Mouse (Mus musculus) 416B (cell line): Measurements from ENCODE around the gene Abhd17a.
A peak's percentile ranks its signal among the peaks of the same experiment; 100 is the strongest.
"Not testable (repeated sequence)": the region's sequence is repeated elsewhere in the genome, so short reads cannot be mapped to it uniquely, and the experiment has no call there.

Source experiments
- DNase-seq: peaks from one replicate; pipeline ENCODE4 v3.0.0; 2011; ENCODE audit warnings: low read depth

Abhd17a gene

DNA sequence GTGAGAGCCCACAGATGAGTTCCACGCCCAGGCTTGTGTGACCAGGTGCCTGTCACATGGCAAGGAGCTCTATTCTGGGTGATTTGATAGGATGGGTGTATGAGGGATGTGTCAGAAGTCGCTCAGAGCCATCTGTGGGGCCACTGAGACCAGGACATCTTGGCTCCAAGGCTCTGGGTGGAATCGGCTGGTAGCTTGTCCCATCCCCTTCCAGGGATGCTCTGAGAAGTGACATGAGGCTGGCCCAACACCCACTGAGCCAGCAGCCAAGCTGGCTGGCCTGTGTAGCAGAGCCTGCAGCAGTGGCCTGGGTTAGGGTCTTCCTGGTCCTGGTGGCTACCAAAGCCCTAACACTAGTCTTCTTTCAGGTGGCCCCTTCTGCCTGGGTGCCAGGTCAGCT, 18.3 kb upstream of the Abhd17a start:
- DNase-seq = no peak

DNA sequence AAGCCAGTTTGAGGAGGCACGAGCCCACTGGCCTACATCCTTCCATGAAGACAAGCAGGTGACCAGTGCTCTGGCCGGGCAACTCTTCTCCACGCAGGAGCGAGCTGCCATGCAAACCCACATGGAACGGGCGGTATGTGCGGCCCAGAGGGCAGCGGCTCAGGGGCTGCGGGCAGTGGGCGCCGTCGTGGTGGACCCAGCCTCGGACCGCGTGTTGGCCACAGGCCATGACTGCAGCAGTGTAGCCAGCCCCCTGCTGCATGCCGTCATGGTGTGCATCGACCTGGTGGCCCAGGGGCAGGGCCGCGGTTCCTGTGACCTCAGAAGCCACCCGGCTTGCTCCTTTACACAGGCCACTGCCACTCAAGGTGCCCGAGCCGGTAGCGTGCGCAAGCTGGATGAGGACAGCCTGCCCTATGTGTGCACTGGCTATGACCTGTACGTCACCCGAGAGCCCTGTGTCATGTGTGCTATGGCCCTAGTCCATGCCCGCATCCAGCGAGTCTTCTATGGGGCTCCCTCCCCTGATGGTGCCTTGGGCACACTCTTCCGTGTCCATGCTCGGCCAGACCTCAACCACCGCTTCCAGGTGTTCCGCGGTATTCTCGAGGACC, 16.7 kb upstream of the Abhd17a start:
- DNase-seq = no peak

DNA sequence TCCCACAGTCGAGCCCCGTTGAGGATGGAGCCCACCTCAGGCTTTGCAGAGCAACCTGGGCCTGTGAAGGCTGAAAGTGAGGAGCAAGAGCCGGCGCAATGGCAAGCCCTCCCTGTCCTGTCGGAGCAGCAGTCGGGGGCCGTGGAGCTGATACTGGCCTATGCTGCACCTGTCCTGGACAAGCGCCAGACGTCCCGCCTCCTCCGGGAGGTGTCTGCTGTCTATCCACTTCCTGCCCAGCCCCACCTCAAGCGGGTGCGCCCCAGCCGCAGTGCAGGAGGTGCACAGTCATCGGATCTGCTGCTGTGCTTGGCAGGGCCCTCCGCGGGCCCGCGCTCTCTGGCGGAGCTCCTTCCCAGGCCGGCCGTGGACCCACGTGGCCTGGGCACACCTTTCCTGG, 16.2 kb upstream of the Abhd17a start:
- DNase-seq = no peak

DNA sequence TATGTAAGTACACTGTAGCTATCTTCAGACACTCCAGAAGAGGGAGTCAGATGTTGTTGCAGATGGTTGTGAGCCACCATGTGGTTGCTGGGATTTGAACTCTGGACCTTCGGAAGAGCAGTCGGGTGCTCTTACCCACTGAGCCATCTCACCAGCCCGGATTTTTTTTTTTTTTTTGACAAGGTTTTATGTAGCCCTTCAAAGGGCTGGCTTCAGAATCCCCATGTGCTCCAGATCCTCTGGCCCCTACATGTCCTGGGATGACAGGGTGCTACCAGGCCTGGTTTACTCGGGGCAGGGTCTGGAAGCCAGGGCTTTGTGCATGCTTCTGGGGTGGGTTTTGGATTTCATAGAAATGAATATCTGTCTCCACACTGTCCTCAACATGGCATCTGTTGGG, 15.6 kb upstream of the Abhd17a start, which contains the start of gene Gm49322:
TSS of gene Gm49322 (plus strand) at position 301 of the 400 bp plus-strand sequence.
- not testable (repeated sequence) for DNase-seq

DNA sequence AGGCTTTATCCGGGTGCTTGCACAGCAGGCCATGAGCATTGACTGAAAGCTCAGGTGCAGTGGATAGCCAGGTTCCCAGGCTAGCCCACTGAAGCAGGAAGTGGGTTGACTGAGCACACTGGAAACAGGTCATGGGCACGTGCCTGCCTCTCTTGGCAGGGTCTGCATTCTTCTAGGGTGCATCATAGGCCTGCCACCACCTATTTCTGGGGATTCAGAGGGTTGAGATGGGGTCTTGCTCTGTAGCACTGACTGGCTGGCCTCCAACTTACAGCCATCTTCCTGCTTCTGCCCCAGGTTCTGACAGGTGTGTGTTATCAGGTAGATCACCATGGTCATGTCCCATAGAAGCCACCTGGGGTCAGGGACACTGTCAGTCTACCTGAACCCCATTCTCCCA, 14.8 kb upstream of the Abhd17a start:
- DNase-seq = no peak

DNA sequence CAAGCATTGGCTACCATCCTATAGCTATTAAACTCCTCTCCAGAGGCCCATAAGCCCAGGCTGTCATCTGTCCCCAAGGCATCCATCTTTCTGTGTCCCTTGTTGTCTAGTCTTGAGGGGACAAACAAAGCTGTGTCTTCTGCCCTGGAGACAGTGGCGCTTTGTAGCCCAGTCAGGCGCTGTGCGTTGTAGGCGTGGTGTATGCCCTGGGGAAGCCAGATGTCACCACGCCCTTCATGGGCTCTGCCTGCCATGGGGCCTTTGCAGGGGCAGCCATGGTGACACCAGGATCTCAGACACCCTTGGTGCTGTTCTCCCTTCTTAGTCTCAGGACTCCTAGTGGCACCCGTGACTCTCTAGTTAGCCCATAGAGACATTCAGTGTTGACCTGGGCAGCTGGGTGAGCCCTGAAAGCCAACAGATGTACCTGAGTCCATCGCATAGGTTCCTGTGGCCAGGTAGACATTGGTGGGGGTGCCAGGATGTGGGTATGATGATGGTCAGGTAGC, 13.9 kb upstream of the Abhd17a start:
- DNase-seq = no peak

DNA sequence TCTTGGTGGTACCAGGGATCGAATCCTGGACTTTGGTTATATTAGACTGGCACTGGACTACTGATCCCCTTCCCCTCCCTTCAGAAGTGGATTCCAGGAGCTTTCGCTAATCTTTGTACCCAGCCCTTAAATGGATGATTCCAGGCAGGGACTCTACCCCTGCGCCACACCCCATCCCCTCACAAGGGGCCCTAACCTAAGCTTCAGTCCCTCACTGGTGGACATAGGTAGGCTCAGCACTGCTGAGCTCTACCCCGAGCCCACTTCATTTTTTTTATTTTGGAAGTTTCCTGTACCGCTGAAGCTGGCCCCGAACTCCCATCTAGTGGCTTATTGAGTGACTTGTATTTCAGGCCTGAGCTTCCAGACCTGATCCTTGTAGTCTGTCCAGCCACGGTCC, 13.2 kb upstream of the Abhd17a start:
- DNase-seq = no peak

DNA sequence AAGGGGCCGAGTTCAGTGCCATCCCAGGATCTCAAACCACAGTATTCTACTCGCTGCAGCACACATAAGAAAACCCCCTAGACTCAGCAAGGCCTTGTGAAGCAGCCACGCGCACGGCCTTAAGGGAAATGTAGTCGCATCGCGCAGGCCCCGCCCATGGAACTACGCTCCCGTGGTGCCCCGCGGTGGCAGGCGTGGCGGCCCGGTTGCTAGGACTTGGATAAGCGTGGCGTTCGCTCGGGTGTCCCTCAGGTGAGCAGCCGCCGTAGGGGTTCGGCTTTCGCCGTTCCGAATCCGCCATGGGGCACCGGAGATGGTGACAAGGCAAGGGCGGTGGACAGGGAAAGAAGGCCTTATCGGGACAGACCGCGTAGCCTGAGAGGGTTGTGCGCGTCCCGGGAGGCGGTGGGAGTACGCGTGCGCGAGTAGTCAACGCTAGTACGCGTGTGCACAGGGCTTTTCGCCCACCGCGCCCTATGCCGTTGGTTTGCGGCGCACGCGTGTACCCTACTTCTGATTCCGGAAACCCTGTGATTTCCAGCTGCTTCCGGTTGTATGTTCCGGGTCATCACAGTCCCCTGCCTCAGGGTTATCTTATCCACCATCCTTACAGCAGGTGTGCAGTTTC, 12.7 kb upstream of the Abhd17a start, which contains the start of the genes Scamp4 and Adat3:
TSS of gene Scamp4 (plus strand) at position 175 of the 628 bp plus-strand sequence.
TSS of gene Adat3 (plus strand) at position 183 of the 628 bp plus-strand sequence.
- peak; percentile 95 for DNase-seq

DNA sequence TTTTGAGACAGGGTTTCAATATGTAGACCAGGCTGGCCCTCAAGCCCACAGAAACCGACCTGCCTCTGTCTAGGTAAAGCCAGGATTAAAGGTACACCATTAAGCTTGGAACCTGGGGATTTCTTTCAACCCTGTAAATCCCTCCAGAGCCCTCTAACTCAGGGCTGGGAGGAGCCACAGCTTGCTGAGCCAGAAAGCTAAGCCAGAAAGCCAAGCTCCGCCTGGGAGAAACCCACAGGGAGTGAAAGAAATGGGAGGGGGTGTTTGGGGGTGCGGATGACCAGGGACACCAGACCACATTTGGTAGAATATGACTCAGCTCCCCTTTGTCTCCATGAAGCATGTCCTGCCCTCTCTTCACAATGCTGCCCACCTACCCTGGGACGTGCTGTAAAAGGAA, 6.2 kb upstream of the Abhd17a start:
- no peak for DNase-seq

DNA sequence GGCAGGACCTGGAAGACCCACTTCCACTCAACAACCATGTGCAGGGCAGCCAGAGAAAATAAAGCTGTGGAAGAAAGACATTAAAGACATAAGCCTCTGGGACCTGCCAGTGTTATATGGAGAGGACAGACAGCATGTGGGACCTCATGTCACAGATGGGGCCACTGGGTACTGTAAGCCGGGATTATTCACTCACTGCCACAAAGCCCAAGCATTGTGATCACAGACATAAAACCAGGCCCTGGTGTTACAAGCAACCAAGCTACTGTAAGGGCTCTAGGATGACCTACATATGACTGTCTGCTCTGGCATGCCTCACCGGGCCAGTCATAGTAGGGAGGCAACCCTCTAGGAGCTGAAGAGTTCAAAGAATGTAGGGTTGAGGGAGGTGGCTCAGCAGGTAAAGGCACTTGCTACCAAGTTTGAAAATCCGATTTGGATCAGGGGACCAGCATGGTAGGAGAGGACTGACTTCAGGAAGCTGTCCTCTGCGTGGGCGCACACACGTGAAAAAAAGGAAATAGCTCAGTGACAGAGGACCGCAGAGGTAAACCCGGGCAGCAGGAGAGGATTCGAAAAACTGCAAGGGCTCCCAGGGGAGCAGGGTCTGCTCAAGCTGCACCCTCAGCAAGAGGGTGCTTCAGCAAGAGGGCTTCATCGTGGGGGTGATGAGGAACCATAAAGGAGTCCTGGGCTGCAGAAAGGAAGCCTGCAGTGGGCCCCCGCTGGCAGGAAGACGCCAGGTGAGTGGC, 838 bp downstream of the Abhd17a start:
- peak; percentile 26 for DNase-seq

DNA sequence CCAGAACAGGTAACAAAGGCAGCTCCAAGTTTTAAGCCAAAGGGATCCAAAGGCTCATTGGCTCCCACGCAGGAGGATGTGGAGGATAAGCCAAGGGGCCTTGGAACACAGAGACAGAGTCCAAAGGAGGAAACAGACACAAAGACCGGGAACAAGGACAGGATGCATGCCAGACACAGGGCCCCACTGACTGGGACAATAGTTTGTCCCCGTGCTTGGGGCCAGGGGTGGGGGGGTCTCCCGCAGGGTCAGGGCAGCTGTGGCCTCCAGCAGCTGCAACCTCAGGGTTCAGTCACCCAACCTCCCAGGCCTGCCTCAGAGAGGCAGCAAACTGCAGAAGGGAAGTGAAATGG, 2.9 kb downstream of the Abhd17a start:
- no peak for DNase-seq

DNA sequence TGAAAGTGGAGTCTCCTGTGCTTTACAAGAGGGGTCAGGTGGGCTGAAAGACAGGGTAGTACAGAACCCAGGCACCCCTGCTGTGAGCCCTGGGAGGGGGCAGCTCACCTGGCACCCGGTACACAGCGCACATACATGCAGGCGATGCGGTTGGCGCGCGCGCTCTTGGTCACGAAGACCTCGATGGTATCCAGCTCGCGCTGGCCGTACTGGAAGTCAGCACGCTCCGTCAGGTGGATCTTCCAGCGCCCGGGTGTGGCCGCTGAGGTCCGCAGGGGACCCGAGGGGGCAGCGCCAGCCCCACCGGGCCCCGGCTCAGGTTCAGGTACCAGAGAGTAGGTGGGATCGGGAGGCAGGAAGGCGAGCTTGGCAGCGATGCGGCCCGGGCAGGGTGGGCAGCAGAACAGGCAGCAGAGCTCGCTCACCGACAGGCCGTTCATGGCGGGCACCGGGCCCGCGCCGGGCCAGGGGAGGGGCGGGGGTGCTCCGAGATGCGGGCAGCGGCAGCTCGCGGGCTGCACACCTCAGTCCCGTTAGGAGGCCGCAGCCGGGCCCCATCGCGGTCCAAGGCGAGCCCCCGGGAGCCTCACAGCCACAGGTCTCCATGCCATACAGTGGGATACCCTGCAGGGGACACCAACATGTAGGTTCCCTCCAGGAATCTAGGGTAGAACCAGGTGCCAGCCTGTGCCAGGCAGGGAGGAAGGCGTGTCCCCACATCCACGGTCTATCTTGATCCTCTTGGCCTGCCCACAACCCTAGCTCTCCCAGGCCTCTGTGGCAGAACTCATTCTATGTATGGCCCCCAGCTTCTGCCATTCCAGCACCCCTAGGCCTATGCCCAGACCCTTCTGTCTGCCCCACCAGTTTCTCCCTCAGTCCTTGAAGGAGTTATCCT, 3.5 kb downstream of the Abhd17a start:
- DNase-seq = no peak

DNA sequence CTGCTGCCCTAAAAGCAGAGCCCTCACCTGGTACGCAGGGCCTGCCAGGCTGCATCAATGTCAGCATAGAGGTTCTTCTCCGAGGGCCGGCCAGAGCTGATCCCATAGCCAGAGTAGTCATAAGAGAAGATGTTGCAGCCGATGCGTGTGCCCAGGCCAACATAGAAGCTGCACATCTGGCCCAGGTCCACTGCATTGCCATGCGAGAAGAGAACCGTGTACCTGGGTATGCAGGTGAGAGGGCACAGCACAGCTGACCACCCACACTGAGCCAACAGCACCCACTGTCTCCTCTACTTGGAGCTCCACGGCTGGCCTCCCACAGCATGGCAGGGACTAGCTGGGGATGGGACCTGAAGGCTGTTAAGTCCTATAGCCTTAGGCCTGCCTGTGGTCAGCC, 4.6 kb downstream of the Abhd17a start:
- no peak for DNase-seq

DNA sequence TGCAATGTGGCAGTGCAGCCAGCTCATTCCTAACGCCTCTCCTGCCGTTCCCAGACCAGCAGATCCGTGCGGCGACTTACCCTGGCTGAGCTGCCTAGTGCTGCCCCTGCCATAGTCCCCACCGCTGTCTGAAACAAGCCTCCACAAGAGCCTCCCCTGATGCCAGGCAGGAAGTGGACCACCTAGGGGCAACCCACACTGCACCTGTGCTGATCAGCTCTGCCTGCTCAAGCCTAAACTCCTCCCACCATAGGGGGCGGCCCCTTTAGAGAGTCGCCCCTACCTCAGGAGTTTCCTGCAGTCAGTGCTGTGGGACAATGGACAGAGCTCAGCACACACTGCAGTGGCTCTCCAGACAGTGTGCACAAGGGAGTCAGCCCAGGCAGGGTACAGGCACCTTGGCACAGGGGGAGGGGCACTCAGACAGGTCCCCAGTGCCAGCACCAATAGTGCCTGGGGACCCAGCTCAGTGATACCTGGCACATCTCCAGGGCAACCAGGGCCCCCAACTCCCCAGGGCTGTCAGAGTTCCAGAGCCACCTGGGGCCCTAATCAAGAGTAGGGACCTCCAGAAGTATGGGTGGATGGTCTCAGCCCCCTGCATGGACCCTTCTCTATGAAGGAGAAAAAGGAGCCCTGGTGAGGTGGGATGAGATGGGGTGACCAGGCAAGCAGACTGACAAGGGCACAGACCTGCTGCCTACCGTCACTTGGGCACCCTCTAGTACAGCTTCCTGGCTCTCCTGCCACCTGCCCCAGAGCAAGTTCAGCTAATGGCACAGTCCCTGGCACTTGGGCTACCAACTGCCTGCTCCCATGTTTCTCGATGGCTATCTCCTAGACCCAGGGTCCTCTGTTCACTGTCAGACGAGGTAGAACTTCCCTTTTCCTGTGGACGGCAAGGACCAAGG, 5.2 kb downstream of the Abhd17a start:
- no peak for DNase-seq

DNA sequence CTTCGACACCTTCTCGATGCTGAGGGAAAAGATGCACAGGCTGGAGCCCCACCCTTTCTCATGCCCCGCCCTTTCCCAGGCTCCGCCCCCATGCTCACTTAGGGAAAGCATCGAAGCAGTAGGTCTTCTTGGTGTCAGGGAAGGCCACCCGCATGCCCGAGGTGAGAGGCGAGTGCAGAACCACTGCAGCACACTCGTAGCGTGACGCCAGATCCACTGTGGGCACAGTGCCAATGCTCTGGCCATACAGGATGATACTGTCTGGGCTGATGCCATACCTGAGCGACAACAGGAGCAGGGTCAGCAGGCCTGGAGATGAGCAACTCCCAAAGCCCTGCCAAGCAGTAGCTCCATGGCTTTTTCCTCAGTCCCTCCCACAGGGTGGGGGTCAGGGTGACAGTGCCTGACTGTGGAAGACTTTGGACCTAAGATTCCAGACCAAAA, 6.1 kb downstream of the Abhd17a start:
- no peak for DNase-seq

DNA sequence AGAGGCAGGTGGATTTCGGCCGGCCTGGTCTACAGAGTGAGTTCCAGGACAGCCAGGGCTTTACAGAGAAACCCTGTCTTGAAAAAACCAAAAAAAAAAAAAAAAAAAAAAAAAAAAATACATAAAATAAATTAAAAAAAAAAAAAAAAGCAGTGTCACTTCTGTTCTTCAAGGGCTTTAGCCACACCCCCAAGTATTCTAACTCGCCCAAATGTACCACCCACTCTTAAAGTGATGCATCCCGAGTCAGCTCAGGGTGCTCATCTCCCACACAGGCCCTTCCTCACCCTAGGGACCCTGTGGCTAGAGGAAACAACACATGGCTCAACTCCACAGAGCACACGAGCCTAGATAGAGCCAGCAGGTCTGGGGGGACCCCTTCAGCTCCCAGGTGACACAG, 7.1 kb downstream of the Abhd17a start:
- no peak for DNase-seq

DNA sequence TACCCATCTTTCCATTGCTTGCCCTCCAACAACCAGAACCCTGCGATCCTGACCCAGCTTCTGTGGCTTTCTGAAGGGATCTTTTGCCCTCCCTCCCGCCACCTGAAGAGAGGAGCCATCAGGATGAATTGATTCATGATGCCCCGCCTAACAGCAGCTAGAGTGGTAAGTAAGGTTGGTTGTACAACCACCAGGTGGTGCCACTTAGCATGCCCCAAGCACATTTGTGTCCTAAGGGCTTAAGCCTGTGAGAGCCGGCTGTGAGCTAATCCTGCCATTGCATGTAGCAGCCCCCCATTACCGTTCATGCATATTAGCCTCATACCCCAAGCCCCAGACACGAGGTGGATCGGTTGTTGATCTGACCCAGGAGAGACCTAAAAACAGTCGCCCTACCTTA, 11.2 kb downstream of the Abhd17a start:
- peak; percentile 97 for DNase-seq

DNA sequence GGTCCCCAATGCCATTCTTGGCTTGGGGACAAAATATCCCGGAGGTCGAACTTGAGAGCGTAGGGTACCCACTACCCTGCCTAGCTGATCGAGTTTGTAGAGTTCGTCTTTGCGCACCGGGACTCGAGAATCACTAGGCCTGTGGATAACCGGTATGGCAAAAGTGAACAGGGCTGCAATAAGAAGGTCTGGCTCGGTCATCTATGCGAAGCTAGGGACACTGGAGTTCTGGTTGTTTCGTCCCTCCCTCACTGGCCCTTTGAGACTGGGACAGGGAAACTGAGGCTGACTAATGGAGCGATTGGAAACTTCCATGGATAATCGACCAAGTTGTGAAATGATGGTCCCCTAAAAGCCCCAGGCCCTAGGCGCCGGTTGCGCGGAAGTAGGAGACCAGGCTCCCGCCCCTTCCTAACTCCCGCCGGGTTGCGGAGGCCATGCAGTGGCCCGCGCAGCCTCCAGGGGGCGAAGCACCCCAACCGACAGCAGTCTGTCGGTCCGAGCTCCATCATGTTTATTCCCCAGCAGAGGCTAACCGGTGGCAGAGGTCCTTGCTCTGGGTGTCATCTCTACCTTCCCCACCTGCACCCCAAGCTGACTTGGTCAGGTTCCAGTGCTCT, 11.9 kb downstream of the Abhd17a start:
- peak; percentile 93 for DNase-seq

DNA sequence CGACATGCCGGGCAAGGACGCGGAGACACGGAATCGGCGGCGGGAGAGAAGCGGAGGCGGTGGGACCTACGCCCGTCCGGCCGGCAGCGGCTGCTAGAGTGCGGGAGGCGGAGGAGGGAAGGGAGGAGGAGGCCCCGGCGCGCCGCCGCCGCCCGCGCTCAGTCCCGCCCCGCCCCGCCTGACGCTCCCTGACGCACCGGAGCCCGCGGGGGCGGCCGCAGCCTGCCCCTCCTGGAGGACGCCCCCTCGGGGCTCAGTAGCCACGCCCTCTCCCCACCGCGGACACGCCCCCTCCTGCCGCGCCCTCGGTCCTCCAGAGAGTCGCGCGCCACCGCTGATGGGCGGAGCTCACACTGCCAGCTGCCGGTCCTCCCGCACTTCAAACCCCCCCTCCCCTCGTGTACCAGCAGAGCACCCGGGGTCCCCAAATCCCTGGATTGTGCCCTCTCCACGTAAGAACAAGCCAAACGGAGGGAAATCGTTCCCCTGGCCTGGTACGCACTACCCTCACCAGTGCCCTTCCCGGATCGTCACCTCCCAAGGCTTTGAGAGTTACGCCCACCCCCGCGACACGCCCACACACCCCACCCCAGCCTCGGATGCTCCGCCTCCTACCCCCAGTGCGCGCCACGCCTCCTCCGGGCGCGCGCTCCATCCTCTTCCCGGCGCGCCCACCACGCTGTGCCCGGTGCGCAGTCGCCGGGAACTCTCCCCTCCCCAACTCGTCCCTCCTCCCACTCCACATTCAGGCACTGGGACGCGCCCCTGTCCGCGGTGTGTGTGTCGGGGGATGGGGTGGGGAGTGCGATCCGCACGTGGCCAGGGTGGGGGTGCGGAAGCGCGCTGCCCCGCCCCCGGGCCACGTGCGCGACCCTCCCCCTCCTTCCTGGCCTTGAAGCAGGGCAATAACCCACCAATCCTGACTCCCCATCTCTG, 12.7 kb downstream of the Abhd17a start, which contains the start of gene Klf16:
TSS of gene Klf16 (minus strand) at position 127 of the 936 bp plus-strand sequence.
- DNase-seq = peak; percentile 98
